Mouse (Mus musculus): Measurements from ENCODE around the gene Ptpdc1.

Ptpdc1 gene

DNA sequence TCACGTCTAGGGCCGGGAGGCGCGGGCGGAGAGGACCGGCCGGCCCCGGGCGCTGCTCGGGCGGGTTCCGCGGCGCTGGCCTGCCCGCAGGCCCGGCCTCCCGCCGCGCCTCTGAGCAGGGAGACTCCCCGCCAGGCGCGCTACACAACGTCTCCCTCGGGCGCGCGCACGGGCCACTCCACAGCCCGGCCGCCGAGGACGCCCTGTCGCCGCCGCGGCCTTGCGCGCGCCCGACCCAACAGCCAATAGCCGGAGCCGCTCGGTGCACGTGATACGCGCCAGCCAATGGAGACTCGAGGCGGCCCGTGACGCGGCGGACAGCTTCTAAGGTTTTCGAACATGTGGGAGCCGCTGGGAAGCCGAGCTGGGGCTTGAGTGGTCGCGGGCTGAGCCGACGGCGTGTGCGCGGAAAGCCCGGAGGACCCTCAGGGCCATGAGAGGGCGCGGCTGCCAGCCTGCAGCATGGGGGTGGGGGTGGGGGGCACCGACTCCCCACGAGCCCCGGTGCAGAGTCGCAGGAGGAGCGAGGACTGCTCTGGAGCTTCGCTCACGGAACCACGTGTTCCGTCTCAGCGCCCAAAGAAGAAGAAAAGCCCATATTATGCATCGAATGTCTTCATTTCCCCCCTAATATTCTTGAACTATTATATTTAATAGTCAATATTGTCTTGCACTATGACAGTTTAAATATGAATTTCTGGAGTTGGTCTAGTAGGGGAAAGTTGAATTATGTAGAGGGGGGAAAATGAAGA lies at the start of gene Ptpdc1:
Gene Ptpdc1 (minus strand): TSS at position 232 of the 752 bp plus-strand sequence.
- peak; percentile 98 for DNase-seq

DNA sequence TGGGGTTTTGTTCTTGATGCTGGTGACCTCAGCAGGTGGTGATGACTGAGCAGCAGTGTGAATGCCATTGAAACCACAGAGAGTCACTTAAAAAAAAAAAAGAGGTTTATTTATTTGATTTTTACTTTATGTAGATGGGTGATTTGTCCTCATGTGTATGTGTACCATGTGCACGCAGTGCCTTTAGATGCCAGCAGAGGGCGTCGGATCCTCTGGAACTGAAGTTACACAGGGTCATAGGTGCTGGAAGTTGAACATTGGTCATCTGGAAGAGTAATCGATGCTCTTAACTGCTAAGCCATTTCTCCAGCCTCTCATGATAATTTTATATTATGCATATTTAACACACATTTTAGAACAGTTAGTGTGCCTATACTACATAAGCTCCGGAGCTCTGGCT lies 49.1 kb upstream of the Ptpdc1 start:
- no peak for DNase-seq

DNA sequence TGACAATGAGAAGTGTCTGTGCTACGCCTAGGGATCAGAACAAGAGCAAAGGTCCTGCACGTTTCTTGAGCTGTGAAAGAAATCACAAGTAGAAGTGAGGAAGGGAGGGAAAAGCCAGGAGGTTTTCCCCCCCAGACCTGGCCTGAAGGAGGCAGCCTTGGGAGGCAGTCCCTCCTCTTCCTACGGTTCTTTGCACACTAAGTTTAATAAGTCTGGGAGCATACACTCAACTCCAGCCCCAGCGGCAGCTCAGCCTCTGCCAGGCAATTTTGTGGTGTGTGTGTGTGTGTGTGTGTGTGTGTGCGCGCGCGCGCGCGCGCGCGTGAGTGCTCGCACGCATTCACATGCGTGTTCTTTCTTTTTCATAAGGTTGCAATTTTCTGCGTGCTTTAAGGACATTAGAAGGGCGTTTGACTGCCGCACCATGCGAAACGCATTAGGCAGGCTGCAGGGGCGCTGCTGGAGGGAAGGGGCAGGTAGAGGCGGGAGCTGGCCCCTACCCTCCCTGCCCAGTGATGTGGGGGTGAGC lies 46.9 kb upstream of the Ptpdc1 start:
- no peak for DNase-seq

DNA sequence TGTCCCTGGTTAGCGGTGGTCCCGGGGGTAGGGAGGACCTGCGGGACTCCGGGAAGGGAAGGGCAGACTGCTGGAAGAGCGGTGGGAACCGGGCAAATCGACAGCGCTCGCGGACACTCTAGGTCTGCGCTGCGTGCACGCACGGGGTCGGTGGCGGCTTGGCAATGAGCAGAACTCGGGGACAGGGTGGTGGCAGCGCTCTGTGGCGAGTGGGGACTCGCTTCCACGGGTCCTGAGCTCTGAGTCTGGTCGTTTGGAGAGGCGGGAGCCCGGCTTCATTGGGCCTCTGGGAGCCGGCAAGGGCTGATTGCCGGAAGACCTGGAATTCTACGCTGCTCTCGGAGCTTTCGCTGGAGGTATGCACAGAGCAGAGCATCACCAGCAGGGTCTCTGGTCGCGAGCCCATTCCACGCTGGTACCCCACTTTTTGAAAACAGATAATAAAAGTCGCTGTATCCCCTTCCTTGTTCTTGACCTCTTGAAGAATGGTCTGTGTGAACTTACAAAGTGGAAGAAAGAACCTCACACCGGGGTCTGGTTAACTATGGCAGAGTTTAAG lies 43.6 kb upstream of the Ptpdc1 start:
- no peak for DNase-seq

DNA sequence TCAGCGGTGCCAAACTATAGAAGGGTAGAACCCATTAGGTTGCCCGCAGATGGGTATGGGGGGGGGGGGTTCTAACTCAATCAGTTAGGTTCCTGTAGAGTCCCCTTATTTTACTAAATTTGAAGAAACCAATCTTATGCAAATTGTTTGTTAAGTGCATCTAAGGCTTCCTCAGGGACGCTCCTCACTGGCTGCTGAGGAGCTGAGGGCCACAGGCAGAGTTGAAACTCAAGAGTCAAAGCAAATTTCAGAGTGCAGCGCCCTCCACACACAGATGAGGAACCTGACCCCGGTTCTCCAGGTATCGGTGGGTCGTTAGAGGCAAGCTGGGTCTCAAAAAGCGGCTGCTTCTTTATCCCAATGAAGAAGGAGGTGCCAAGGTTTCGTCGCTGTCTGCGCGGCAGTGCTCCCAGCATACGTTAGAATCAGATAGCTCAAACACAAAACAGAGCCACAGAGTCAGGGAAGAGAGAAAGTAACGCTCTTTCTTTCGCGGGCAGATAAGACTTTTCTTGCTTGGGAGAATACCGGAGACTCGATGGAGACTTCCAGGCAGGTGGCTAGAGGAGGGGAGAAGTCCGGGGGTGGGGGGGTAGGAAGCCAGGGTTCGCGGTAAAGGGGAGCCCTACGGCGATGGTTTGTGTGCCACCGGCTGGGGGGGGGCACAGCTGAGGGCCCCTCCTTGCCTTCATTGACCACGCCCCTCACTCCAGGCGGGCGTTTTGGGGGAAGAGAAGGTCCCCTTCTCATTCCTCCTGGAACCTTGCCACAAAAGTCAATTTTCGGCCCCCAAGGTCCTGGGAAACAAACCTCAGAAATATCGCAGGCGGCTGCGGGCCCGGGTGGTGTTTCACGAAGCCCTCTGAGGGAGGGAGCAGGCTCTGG lies 42.9 kb upstream of the Ptpdc1 start:
- DNase-seq = no peak

DNA sequence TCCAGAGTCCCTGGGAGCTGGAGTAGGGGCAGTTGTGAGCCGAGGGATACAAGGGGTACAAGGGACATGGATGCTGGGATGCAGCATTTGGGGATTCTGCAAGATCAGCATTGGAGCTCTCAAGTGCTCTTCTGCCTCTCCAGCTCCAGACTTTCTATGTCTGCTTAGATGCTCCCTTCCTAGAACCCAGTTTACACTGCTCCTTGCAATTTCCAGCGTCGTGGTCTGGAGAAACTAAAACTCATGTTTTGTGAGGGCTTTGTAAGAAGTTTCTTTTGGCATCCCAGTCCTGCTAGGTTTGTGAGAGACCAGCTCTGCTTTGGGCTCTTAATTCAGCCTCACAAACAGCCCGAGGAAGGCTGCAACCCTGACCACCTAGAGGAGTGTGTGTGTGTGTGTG lies 42.0 kb upstream of the Ptpdc1 start:
- no peak for DNase-seq

DNA sequence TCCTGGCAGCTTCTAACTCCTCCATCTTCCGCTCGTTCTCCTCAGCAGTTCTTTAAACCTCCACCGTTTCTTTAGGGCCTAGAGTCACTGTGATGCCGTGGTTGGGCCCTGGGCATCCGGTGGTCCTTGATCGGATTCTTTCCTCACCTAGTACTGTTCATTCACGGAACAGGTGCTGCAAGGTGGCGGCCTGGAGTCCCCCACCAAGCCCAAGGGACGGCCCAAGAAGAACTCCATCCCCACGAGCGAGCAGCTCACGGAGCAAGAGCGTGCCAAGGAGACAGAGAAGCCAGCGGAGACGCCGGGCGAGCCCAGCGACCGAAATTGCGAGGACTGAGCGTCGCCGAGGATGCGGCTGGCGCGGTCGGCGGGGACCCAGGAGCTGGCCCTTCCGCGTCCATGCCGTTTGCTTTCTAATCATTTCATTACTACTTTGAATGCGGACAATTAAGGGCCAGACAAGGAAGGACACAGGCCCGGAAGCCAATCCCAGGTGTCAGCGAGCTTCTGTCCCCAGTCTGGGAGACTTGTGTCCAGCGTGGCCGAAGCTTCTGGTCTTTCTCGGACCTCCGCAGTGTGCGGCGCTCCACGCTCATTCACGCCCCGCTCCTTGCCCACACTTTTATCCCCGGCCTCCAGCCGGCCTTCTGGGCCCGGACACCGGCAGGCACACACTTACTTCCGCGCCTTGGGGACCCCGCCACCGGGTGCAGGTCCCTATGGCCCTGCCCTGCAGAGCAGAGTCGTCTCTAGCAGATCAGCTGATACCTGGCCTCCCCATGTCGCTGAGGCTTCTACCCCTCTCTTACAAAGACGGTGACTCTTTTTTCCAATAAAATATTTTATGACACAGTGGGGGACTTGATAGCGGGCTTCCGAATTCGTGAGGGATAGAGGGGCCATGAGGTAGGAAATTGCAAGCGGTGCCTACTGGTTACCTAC lies 40.5 kb upstream of the Ptpdc1 start:
- no peak for DNase-seq

DNA sequence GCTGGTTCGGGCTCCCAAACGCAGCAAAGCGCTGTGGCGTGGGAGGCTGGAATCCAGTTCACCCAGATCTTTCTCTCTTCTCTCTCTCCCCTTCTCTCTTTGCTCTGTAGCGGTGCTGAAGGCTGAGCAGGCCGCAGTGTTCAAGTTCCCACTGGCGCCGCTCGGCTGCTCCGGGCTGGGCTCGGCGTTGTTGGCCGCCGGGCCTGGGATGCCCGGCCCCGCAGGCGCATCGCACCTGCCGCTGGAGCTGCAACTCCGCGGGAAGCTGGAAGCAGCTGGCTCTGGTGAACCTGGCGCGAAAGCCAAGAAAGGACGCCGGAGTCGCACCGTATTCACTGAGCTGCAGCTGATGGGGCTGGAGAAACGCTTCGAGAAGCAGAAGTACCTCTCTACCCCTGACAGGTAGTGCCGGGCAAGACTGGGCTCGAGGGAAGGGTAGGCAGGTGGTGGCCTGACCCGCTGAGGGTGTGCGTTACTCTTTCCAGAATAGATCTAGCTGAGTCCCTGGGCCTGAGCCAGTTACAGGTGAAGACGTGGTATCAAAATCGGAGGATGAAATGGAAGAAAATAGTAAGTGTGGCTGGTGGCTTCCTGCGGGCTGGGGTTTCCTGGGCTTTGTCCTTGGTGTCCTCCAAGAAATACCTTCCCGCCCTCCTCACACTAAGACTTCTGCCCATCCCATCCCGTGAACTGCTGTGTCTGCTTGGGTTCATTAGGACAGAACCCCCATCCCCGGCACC lies 39.6 kb upstream of the Ptpdc1 start:
- no peak for DNase-seq

DNA sequence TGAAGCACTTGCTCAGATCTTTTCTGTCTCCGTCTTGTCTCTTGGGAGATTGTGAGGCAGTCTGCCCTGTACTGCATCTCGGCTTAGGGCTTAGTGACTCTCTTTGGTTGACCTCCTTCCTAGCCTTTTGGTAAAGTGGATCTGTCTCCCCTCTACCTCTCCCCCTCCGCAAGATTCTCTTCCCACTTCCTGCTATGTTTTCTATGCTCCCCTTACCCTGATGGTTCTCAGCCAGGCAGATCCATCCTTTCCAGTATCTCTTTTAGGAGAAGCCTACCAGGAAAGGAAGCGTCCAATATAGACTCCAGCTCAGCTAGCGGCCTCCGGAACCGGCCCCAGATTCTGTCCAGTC lies 38.5 kb upstream of the Ptpdc1 start:
- DNase-seq = no peak

DNA sequence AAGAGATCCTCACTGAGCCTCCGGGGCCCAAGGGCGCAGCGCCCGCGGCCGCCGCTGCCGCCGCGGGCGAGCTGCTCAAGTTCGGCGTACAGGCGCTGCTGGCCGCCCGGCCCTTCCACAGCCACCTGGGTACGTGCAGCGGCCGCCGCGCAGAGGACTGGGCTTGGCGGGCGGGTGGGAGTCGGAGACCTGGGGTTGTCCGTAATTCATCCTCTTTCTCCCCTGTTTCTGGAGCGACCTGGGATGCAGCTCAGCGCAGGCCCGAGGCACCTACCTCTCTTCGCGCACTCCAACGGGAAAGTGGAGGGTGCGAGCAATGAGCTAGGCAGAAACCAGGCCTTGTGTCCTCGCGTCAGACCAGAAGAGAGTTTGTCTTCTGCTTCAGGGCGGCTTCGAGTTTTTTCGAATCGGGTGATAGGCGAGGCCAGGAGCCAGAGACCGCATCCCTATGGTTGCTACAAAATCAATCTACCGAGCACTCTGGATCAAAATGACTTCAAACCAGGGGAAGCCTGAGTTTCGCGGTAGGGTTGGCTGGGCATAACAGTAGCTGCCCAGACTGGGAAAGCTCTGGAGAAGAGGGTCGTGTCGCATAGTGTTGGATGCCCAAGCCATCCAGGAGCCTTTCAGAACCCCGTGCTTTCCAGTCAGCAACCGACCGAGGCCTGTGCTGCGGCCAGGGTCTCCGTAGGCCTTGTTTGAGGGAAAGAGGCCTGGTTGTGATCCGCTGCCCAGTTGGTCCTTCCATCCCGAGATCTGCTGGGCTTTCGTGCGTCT lies 37.9 kb upstream of the Ptpdc1 start:
- DNase-seq = no peak

DNA sequence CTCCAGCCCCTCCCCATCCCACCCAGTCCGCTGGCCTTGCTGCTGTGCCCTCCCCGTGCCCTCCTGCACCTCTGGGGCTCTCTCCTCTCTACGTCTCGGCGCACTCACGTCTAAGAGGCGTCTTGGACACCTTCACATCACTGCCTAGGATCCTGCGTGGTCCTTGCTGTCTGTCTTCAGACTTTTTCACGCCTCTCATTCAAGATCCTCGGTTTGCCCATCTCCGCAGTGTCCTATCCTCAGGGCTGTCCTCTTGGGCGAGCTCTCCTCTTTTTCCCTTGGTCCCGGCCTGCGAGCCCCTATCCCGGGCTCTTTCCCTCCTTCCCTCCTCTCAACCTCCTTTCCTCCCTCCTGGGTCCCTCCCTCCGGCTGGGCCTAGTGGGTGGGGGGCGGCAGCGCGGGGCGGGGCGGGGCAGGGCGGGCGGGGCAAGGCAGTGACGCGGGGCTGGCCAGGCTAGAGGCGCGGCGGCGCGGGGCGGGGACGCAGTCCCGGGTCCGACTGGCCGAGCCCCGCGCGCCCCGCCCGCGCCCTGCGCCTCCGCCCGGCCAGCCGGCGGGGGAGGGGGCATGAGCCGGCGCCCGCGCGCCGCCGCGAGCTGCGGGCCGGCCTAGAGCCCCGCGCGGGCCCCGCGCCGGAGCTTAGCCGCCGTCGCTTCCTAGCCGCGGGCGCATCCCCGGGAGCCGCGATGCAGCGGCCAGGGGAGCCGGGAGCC lies 37.1 kb upstream of the Ptpdc1 start, which contains the start of gene Barx1:
Gene Barx1 (plus strand): TSS at position 568 of the 713 bp plus-strand sequence.
- no peak for DNase-seq

DNA sequence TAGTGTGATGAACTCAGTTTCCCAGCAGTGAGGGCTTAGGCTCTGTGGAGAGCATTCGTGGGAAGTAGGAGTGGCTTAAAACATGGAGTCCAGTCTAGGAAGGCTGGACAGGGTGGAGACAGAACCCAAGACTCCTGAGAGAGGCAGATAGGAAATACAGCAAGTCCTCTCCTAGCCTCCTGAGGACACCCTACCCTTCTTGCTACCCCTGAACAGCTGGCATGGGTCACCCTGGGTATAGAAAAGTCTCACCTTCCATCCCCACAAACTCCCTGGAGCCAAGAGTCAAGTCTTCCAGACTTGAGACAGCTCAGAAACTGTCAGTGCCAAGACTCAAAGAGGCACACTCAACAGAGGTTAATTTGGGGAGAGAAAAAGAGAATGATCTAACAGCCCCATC lies 36.1 kb upstream of the Ptpdc1 start:
- no peak for DNase-seq

DNA sequence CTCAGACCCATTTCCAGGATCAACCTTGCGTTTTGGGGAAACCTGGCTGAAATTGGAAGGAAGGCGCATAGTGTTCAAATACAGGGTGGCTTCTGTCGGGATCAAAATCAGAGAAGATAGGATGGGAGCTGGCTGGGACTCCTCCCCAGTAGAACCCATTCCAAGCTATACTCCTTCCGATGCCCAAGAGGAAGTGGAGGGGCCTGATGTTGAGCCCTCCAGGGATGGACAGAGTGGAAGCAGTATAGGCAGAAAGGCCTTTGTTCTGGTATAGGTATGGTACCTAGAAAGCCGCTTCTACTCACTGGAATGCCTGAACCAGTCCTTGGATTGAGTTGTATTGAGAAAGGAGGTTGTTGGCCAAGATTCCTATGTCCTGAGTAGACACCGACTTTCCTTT lies 35.3 kb upstream of the Ptpdc1 start:
- DNase-seq = no peak

DNA sequence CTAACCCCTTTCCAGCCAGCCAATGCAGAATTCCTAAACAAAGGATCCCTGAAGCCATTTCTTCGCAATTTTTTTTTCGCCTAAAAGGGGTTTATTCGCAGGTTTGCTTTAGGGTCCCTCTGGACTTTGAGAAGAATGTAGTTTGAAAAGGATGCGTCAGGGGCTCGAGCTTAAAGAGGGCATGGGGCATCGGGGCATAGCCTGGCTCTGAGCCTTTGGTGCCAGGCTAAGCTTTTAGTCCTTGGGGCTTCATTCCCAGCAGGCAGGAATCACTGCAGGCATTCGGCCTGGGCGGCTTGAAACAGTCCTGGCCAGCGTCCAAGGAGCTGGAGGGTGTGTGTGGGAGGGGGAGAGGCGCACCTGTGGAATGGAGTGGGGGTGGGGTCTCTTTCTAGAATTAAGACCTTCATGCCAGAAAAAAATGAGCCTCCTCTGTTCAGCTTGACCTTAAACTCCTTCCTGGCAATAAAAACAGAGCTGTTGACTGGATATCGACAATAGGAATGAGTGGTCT lies 34.8 kb upstream of the Ptpdc1 start:
- no peak for DNase-seq

DNA sequence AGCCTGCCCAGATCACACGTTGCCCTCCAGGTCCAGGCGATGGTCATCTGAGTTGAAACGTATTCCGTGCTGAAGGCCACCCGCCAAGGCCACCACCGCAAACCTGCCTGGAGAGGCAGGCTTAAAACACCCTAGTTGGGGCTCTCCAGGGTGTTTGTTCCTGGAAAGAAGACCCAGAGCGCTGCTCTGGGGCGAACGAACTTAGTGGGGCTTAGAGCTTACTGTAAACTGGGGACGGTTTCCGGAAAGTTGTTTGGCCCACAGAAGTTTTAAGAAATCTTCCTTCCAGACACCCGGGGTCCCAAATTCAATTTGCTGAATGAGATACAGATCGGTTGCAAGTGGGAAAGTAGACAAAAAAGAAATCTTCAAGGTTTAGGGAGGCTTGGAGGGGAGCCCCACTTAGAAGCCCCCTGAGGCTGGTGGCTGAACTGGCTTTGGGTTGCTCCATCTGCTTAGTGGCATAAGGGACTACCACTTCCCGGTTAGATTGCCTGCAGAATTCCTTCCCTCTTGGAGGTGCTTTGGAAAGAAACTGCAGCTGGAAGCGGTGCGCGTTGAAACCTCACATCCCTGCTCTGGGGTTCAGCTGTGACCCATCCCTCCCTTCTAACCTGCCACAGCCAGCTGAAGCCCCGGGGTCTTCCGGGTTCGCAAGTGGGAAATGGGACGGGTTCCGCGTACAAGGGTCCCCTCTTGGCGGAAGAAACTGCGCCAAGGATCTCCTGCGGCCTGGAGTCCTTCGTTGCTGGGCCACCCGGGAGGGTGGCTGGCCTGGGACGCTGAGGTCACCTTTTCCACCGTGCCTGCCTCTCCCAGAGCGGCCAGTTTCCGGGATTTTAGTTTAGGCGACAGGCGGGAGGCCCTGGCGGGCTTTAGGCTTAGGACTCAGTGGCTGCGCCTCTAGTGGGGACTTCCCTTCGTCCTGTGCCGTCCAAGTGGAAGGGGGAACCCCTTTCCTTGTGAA lies 34.1 kb upstream of the Ptpdc1 start:
- DNase-seq = no peak

DNA sequence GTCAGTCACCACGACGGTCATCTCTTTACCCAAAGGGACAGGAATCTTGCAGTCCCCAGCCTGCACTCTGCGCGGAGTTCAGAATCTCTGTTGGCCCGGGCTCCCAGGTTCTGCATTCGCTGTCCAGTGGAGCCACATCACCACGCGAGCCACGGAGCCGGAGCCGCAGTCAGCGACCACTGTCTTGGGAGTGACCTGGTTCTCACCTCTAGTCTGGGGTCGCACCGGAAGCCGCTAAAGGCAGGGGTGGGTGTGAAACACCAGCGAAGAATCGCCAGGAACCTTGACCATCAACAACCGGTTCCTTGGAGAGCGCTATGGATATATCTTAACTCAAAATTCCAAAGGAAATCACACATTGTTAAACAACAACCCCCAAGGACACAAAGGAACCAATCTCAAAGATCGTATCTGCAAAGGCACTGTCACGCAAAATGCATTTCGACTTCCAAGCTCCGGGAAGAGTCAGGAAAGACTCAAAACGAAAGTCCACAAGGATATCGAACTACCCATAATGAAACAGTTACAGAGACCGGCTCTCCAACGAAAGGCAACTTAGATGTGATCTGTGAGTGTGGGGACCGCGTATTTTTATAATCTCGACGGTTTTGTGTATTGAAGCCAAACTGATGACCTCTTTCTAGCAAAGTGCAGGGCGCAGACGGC lies 33.3 kb upstream of the Ptpdc1 start:
- no peak for DNase-seq

DNA sequence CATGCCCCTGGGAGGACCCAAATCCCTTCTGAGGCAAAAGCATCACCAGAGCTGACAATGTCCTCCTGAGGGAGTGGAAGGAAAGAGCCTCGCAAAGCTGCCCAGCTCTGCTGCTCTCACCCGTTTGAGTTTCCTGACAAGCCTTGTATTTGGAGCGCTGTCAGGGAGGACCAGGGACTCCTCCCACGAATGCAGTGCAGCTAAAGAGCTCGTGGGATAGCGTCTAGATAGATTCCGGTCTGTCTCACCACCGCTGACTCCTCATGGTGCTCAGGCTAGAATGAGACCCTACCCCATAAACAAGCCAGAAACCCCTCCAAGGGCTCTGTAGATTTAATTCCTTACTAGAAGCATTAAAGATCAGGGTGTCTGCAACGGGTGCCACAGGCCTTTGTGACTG lies 32.3 kb upstream of the Ptpdc1 start:
- no peak for DNase-seq

DNA sequence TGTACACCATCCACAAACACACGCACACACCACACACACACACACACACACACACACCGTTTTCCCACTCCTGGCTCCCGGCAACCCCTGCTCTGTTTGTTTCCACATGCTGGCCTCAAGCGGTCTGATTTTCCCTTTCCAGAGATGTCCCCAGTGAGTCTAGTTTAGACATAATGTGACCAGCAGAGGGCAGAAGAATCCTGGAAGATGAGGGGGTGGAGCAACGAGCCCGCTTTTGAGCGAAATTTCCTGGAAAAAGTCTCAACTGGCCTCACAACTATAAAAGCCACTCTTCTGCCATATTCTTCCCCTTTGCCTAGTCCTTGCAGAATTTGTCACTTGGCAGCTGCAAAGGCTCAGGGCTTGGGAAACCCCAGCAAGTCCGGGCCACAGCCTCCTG lies 30.2 kb upstream of the Ptpdc1 start:
- peak; percentile 54 for DNase-seq
